Mouse (Mus musculus) neural tube, postnatal 0 days (tissue): ENCODE results near the gene Patl2. TPM values are rescaled to one million over a fixed set of nuclear protein-coding genes. Genes with fewer than 3 reads are reported as not detected.

ENCODE experiments used
- polyA plus RNA-seq: library from polyadenylated mRNA; unstranded; fragments of >200 nt; fragmentation: Nextera tagmentation; extraction: Ambion mirVana; gene quantifications from 2 replicates; pipeline ENCODE4 v1.2.1, GENCODE M21; 2015

Gene Patl2
- polyA plus RNA-seq: 0.08 TPM in 1 of 2 replicates, not detected in the other

GRCm38 (mm10) chr2:122186106-122186505 lies at the start of gene Patl2, which contains the start of gene Terb2:
Patl2 (minus strand) TSS chr2:122186189.
Terb2 (plus strand) TSS chr2:122186272.

GRCm38 (mm10) chr2:122234611-122235288 lies 48.8 kb upstream of the Patl2 start, which contains the start of gene Sord:
Sord (plus strand) TSS chr2:122234749.

GRCm38 (mm10) chr2:122160680-122161079 lies 25.3 kb downstream of the Patl2 start, which contains the start of gene Trim69:
Trim69 (plus strand) TSS chr2:122160700.

GRCm38 (mm10) chr2:122147508-122148241 lies 38.3 kb downstream of the Patl2 start, which contains the start of gene B2m:
B2m (plus strand) TSS chr2:122147686.

GRCm38 (mm10) chr2:122117961-122118958 lies 67.7 kb downstream of the Patl2 start, which contains the start of gene Spg11:
Spg11 (minus strand) TSS chr2:122118386.

Other genes with a start within 250 kb of the Patl2 start
- 26.0 and 28.9 TPM in 2 replicates for gene Ctdspl2, start 230.2 kb downstream of the Patl2 start, polyA plus RNA-seq
- 0.25 and 0.34 TPM in 2 replicates for gene Mageb3, start 230.1 kb downstream of the Patl2 start, polyA plus RNA-seq
- 13.6 and 13.7 TPM in 2 replicates for gene Eif3j1, start 157.6 kb downstream of the Patl2 start, polyA plus RNA-seq
- 4.3 and 5.4 TPM in 2 replicates for gene Spg11, start 67.8 kb downstream of the Patl2 start, polyA plus RNA-seq
- 208 and 236 TPM in 2 replicates for gene B2m, start 38.5 kb downstream of the Patl2 start, polyA plus RNA-seq
- not detected in 2 replicates for gene Trim69, start 25.5 kb downstream of the Patl2 start, polyA plus RNA-seq
- not detected in 2 replicates for gene Terb2, start 83 bp upstream of the Patl2 start, polyA plus RNA-seq
- gene Sord, start 48.6 kb upstream of the Patl2 start, polyA plus RNA-seq: 25.7 and 26.1 TPM in 2 replicates
- gene Duox2, start 112.3 kb upstream of the Patl2 start, polyA plus RNA-seq: 0.04 and 0.12 TPM in 2 replicates
- gene Duoxa2, start 112.7 kb upstream of the Patl2 start, polyA plus RNA-seq: 0.45 and 0.84 TPM in 2 replicates
- 0.13 and 0.25 TPM in 2 replicates for gene Duoxa1, start 127.5 kb upstream of the Patl2 start, polyA plus RNA-seq
- 0.15 and 0.24 TPM in 2 replicates for gene Duox1, start 129.5 kb upstream of the Patl2 start, polyA plus RNA-seq
- 11.9 and 15.4 TPM in 2 replicates for gene Shf, start 183.0 kb upstream of the Patl2 start, polyA plus RNA-seq
- 0.12 and 0.17 TPM in 2 replicates for gene Slc28a2, start 240.3 kb upstream of the Patl2 start, polyA plus RNA-seq